Mouse (Mus musculus) cortical plate, adult 2 months (tissue): Measurements from ENCODE around the gene Olfr1474. TPM values are rescaled to one million over a fixed set of nuclear protein-coding genes. Genes with fewer than 3 reads are reported as not detected.
"Not testable (repeated sequence)": the region's sequence is repeated elsewhere in the genome, so short reads cannot be mapped to it uniquely, and the experiment has no call there.

Source experiments
- H3K27ac ChIP-seq: fragments of 200-500 bp; 2 replicates; pipeline ENCODE4 v1.5.1; 2012; ENCODE audit warnings: low read length, control low read depth, inconsistent platforms; ENCODE audit not compliant: insufficient read depth
- H3K4me1 ChIP-seq: fragments of 200-500 bp; 2 replicates; pipeline ENCODE4 v1.6.1; 2011; ENCODE audit warnings: low read length; ENCODE audit not compliant: control insufficient read depth, insufficient read depth
- H3K4me3 ChIP-seq: fragments of 200-500 bp; 2 replicates; pipeline ENCODE4 v1.5.1; 2011; ENCODE audit warnings: mild to moderate bottlenecking, low read length, control low read depth; ENCODE audit not compliant: insufficient read depth
- CTCF ChIP-seq: fragments of 200-500 bp; IDR thresholded peaks from 2 replicates; pipeline ENCODE4 v1.5.1; 2011; ENCODE audit warnings: mild to moderate bottlenecking, control low read depth, low read length; ENCODE audit not compliant: insufficient read depth; ENCODE audit errors: extremely low read depth
- POLR2A ChIP-seq: fragments of 200-500 bp; IDR thresholded peaks from 2 replicates; pipeline ENCODE4 v1.6.1; 2011; ENCODE audit warnings: mild to moderate bottlenecking, low read length, control low read depth; ENCODE audit not compliant: insufficient read depth; ENCODE audit errors: extremely low read depth
- polyA plus RNA-seq: library from polyadenylated mRNA; depleted of rRNA; stranded (reverse); fragments of >200 nt; gene quantifications from 2 replicates; pipeline ENCODE4 v1.2.3, GENCODE M21; 2012; rRNA removed

Olfr1474 gene
- not detected in 2 replicates for polyA plus RNA-seq

DNA sequence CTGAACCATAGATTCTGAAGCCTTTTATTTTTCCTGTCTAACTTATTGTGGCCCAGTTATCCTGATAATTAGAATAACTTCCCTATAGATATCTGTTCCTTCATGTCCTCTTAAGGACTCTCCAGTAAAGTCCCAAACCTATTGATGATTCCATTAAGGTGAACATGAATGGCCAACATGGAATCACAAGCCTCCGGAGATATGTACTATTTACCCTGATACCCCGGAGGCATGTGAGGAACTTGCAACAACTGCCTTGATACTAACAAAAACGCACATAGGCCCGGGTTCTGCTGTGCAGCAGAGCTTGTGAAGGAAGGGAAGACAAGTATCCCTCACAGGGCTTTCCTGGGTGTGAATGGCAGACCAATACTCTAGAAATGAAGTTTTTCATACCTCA, at the start of gene Olfr1474:
Olfr1474 (plus strand) TSS at position 301 of the 400 bp plus-strand sequence.
- not testable (repeated sequence) for H3K4me3 ChIP-seq, H3K4me1 ChIP-seq, H3K27ac ChIP-seq

DNA sequence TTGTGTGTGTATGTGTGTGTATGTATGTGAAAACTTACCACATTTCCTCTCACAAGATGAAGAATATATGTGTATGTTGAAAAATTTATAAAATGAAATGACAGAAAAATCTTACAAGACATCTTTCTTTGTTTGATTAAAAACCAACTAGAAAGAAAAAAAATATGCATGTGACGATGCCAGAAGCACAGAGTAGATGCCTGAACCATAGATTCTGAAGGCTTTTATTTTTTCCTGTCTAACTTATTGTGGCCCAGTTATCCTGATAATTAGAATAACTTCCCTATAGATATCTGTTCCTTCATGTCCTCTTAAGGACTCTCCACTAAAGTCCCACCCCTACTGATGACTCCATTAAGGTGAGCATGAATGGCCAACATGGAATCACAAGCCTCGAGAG, 26.3 kb upstream of the Olfr1474 start, which contains the start of gene Olfr1471:
Olfr1471 (plus strand) TSS at position 301 of the 400 bp plus-strand sequence.
- H3K4me1 ChIP-seq, H3K4me3 ChIP-seq, H3K27ac ChIP-seq: not testable (repeated sequence)

DNA sequence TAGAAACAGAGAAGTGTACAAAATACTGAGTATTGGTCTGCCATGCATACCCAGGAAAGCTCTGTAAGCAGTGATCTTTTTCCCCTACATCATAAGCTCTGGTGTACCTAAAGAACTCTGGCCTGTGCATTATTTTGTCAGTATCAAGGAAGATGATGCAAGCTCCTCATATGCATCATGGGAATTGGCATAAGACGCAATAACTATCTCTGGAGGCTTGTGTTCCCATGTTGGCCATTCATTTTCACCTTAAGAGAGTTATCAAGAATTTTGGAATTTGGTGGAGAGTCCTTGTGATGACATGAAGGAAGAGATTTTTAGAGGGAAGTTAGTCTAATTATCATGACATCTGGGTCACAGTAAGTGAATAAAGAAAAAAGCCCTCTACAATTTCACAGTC, 13.4 kb upstream of the Olfr1474 start, which contains the start of gene Olfr1472:
Olfr1472 (minus strand) TSS at position 101 of the 400 bp plus-strand sequence.
- Histone ChIP-seq H3K4me3 (no peak within 1 kb of the TSS), H3K27ac (no peak within 1 kb of the TSS), H3K4me1 (no peaks in the 10 kb centered on the region)
- TF ChIP-seq CTCF (no peak), POLR2A (no peak)

DNA sequence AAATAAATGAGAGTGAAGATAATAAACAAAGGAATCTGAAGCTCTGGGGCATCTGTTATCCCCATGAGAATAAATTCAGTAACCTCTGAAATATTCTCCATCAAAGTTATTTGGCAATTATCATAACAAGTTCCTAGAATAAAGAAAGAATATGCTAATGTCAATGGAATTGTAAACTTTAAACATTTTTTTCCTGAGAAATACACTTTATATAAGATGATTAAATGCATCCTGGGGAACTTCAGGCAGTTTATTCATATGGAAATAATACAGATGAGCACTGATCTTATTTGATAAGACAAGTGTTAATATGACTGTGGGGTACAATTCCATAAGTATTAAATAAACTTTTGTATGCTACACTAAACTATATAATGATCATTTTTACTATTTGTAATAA, 10.7 kb downstream of the Olfr1474 start, which contains the start of gene Olfr1475:
Olfr1475 (minus strand) TSS at position 101 of the 400 bp plus-strand sequence.
- H3K4me1 ChIP-seq, result no peaks in the 10 kb centered on the region
- no peak within 1 kb of the TSS for H3K4me3 ChIP-seq
- no peak for TF ChIP-seq POLR2A
- H3K27ac ChIP-seq, result no peak within 1 kb of the TSS

DNA sequence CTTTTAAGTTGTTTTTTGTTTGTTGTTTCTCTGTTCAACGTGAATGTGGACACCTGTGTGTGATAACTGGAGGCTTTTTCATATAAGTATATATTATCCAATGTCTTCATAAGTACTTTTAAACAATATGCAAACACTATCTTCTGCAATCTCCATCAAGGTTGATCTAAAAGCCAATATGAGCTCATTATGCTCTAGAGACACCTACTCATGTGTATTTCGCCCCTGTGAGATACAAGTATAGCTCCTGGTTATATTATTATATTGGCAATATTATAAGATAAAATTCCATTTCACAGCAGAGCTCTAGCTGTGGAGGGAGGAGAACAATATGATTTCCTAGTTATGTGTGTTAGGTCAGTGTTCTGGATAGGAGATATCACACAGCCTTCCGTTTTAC, 30.9 kb downstream of the Olfr1474 start, which contains the start of gene Olfr1477:
Olfr1477 (plus strand) TSS at position 301 of the 400 bp plus-strand sequence.
- H3K4me3 ChIP-seq, result no peak within 1 kb of the TSS
- no peak within 1 kb of the TSS for H3K27ac ChIP-seq
- TF ChIP-seq POLR2A (no peak), CTCF (no peak)
- no peaks in the 10 kb centered on the region for H3K4me1 ChIP-seq

Other genes with a start within 250 kb of the Olfr1474 start
- gene Olfr1463, start 238.2 kb upstream of the Olfr1474 start, polyA plus RNA-seq, result not detected in 2 replicates
- gene Olfr1465, start 154.0 kb upstream of the Olfr1474 start, polyA plus RNA-seq, result not detected in 2 replicates
- gene Olfr1466, start 130.7 kb upstream of the Olfr1474 start, polyA plus RNA-seq, result not detected in 2 replicates
- gene Olfr1467, start 107.3 kb upstream of the Olfr1474 start, polyA plus RNA-seq, result not detected in 2 replicates
- not detected in 2 replicates for gene Olfr1469, start 61.7 kb upstream of the Olfr1474 start, polyA plus RNA-seq
- gene Olfr1471, start 26.2 kb upstream of the Olfr1474 start, polyA plus RNA-seq, result not detected in 2 replicates
- not detected in 2 replicates for gene Olfr1472, start 13.5 kb upstream of the Olfr1474 start, polyA plus RNA-seq
- gene Olfr1475, start 10.6 kb downstream of the Olfr1474 start, polyA plus RNA-seq, result not detected in 2 replicates
- gene Olfr1477, start 31.0 kb downstream of the Olfr1474 start, polyA plus RNA-seq, result not detected in 2 replicates
- gene Olfr1480, start 58.3 kb downstream of the Olfr1474 start, polyA plus RNA-seq, result not detected in 2 replicates
- gene Olfr1484, start 113.9 kb downstream of the Olfr1474 start, polyA plus RNA-seq, result not detected in 2 replicates
- not detected in 2 replicates for gene Olfr1487, start 147.8 kb downstream of the Olfr1474 start, polyA plus RNA-seq
- gene Olfr1489, start 162.1 kb downstream of the Olfr1474 start, polyA plus RNA-seq, result not detected in 2 replicates
- gene Olfr1490, start 181.5 kb downstream of the Olfr1474 start, polyA plus RNA-seq, result not detected in 2 replicates
- not detected in 2 replicates for gene Olfr1491, start 227.7 kb downstream of the Olfr1474 start, polyA plus RNA-seq